Mouse (Mus musculus): ENCODE data around the gene Srsf10. TPM values are rescaled to one million over a fixed set of nuclear protein-coding genes. Genes with fewer than 3 reads are reported as not detected.

Srsf10 gene
- 167 and 178 TPM in 2 replicates for total RNA-seq (2012; rRNA removed)

- H3K27ac ChIP-seq (ENCODE audit: insufficient read depth, low read depth, low read length, poor library complexity, severe bottlenecking): peak within 1 kb of the TSS; percentile 97
- no peaks in the 10 kb centered on the region; the same call in none of the 2 replicates for H3K36me3 ChIP-seq (ENCODE audit: control insufficient read depth, insufficient read depth, low read length, poor library complexity, severe bottlenecking)
- H3K9me3 ChIP-seq (ENCODE audit: control insufficient read depth, insufficient read depth, low read depth, low read length): no peaks in the 10 kb centered on the region
- H3K9ac ChIP-seq (ENCODE audit: insufficient read depth, low read depth, low read length, poor library complexity, severe bottlenecking): peak within 1 kb of the TSS; percentile 100
- TF ChIP-seq HCFC1 (IDR thresholded peaks at IDR 0.05; ENCODE audit: borderline replicate concordance, insufficient read depth, low read length): no peak
- peak; percentile 97 for TF ChIP-seq CHD2 (IDR thresholded peaks at IDR 0.05; ENCODE audit: low read depth, low read length)
- H3K4me3 ChIP-seq (ENCODE audit: insufficient read depth in 1 of 2, low read depth in 1 of 2, low read length in 2 of 2, poor library complexity in 1 of 2, severe bottlenecking in 1 of 2): peak within 1 kb of the TSS; percentile 89 to 98
- in situ Hi-C loops (cut with MboI; ENCODE audit: low sequenced_read_pairs in 2 of 2, unreplicated experiment in 2 of 2): no loop called here
- DNase-seq (ENCODE audit: low read depth, low spot score): peak; percentile 96
- H3K4me1 ChIP-seq (ENCODE audit: control insufficient read depth in 2 of 2, insufficient read depth in 2 of 2, low read length in 2 of 2, poor library complexity in 1 of 2): peaks cover 2 to 10% of the 10 kb centered on the region in 2 experiments; a peak in 3 of 4 replicates
Observed at GRCm38 (mm10) chr4:135855536-135856222, at the start of gene Srsf10. Gene Srsf10, plus strand, starts transcription at chr4:135855747.

- in situ Hi-C loops (cut with MboI; ENCODE audit: low sequenced_read_pairs in 2 of 2, unreplicated experiment in 2 of 2): no loop called here
- Histone ChIP-seq H3K27ac (ENCODE audit: insufficient read depth, low read depth, low read length, poor library complexity, severe bottlenecking) (no peak overlapping the region), H3K4me1 (ENCODE audit: control insufficient read depth in 2 of 2, insufficient read depth in 2 of 2, low read length in 2 of 2, poor library complexity in 1 of 2) (no peaks in the 10 kb centered on the region), H3K4me3 (ENCODE audit: insufficient read depth in 1 of 2, low read depth in 1 of 2, low read length in 2 of 2, poor library complexity in 1 of 2, severe bottlenecking in 1 of 2) (no peak overlapping the region), H3K36me3 (ENCODE audit: control insufficient read depth, insufficient read depth, low read length, poor library complexity, severe bottlenecking) (no peaks in the 10 kb centered on the region), H3K9me3 (ENCODE audit: control insufficient read depth, insufficient read depth, low read depth, low read length) (no peaks in the 10 kb centered on the region), H3K9ac (ENCODE audit: insufficient read depth, low read depth, low read length, poor library complexity, severe bottlenecking) (no peak overlapping the region)
- TF ChIP-seq MAFK (IDR thresholded peaks at IDR 0.05; ENCODE audit: insufficient read depth, low read depth, low read length) (no peak), ZNF384 (IDR thresholded peaks at IDR 0.05; ENCODE audit: low read depth, low read length) (no peak), ZC3H11A (IDR thresholded peaks at IDR 0.05; ENCODE audit: borderline replicate concordance, low read depth, low read length) (no peak), CHD2 (IDR thresholded peaks at IDR 0.05; ENCODE audit: low read depth, low read length) (no peak), HCFC1 (IDR thresholded peaks at IDR 0.05; ENCODE audit: borderline replicate concordance, insufficient read depth, low read length) (no peak)
- no peak for DNase-seq (ENCODE audit: low read depth, low spot score)
Observed at GRCm38 (mm10) chr4:135814896-135815295, 40.7 kb upstream of the Srsf10 start.

GRCm38 (mm10) chr4:135816905-135817622 is 38.5 kb upstream of the Srsf10 start:
- Histone ChIP-seq H3K27ac (ENCODE audit: insufficient read depth, low read depth, low read length, poor library complexity, severe bottlenecking) (no peak overlapping the region), H3K4me3 (ENCODE audit: insufficient read depth in 1 of 2, low read depth in 1 of 2, low read length in 2 of 2, poor library complexity in 1 of 2, severe bottlenecking in 1 of 2) (no peak overlapping the region), H3K4me1 (ENCODE audit: control insufficient read depth in 2 of 2, insufficient read depth in 2 of 2, low read length in 2 of 2, poor library complexity in 1 of 2) (no peaks in the 10 kb centered on the region), H3K36me3 (ENCODE audit: control insufficient read depth, insufficient read depth, low read length, poor library complexity, severe bottlenecking) (no peaks in the 10 kb centered on the region), H3K9ac (ENCODE audit: insufficient read depth, low read depth, low read length, poor library complexity, severe bottlenecking) (no peak overlapping the region), H3K9me3 (ENCODE audit: control insufficient read depth, insufficient read depth, low read depth, low read length) (no peaks in the 10 kb centered on the region)
- DNase-seq (ENCODE audit: low read depth, low spot score): peak; percentile 56
- 0 out of 2 replicates have a peak, but pooled peaks have one; percentile 6 for TF ChIP-seq ZC3H11A (IDR thresholded peaks at IDR 0.05; ENCODE audit: borderline replicate concordance, low read depth, low read length)
- no peak for TF ChIP-seq HCFC1 (IDR thresholded peaks at IDR 0.05; ENCODE audit: borderline replicate concordance, insufficient read depth, low read length)
- TF ChIP-seq MAFK (IDR thresholded peaks at IDR 0.05; ENCODE audit: insufficient read depth, low read depth, low read length): no peak
- no peak for TF ChIP-seq CHD2 (IDR thresholded peaks at IDR 0.05; ENCODE audit: low read depth, low read length)
- TF ChIP-seq ZNF384 (IDR thresholded peaks at IDR 0.05; ENCODE audit: low read depth, low read length): no peak
- in situ Hi-C loops (cut with MboI; ENCODE audit: low sequenced_read_pairs in 2 of 2, unreplicated experiment in 2 of 2): no loop called here

GRCm38 (mm10) chr4:135818366-135818765 is 37.2 kb upstream of the Srsf10 start:
- TF ChIP-seq ZC3H11A (IDR thresholded peaks at IDR 0.05; ENCODE audit: borderline replicate concordance, low read depth, low read length) (no peak), ZNF384 (IDR thresholded peaks at IDR 0.05; ENCODE audit: low read depth, low read length) (no peak), MAFK (IDR thresholded peaks at IDR 0.05; ENCODE audit: insufficient read depth, low read depth, low read length) (no peak), CHD2 (IDR thresholded peaks at IDR 0.05; ENCODE audit: low read depth, low read length) (no peak), HCFC1 (IDR thresholded peaks at IDR 0.05; ENCODE audit: borderline replicate concordance, insufficient read depth, low read length) (no peak)
- in situ Hi-C loops (cut with MboI; ENCODE audit: low sequenced_read_pairs in 2 of 2, unreplicated experiment in 2 of 2): no loop called here
- no peaks in the 10 kb centered on the region for H3K36me3 ChIP-seq (ENCODE audit: control insufficient read depth, insufficient read depth, low read length, poor library complexity, severe bottlenecking)
- DNase-seq (ENCODE audit: low read depth, low spot score): no peak
- no peak overlapping the region for H3K9ac ChIP-seq (ENCODE audit: insufficient read depth, low read depth, low read length, poor library complexity, severe bottlenecking)
- no peaks in the 10 kb centered on the region for H3K9me3 ChIP-seq (ENCODE audit: control insufficient read depth, insufficient read depth, low read depth, low read length)
- H3K27ac ChIP-seq (ENCODE audit: insufficient read depth, low read depth, low read length, poor library complexity, severe bottlenecking): no peak overlapping the region
- no peak overlapping the region for H3K4me3 ChIP-seq (ENCODE audit: insufficient read depth in 1 of 2, low read depth in 1 of 2, low read length in 2 of 2, poor library complexity in 1 of 2, severe bottlenecking in 1 of 2)
- H3K4me1 ChIP-seq (ENCODE audit: control insufficient read depth in 2 of 2, insufficient read depth in 2 of 2, low read length in 2 of 2, poor library complexity in 1 of 2): no peaks in the 10 kb centered on the region

Measured in ES-E14 (cell line).